Mouse (Mus musculus) activated CD4-positive, CD25-positive, alpha-beta regulatory T cell, adult 9 weeks (primary cell): ENCODE data around the gene Togaram1. TPM values are rescaled to one million over a fixed set of nuclear protein-coding genes. Genes with fewer than 3 reads are reported as not detected.

Experiments used
- polyA plus RNA-seq: library from polyadenylated mRNA; unstranded; fragments of 100-300 nt; shearing (Covaris generic); gene quantifications from one replicate; pipeline ENCODE4 v1.2.1, GENCODE M21; 2017

The Togaram1 gene
- 41.5 TPM for polyA plus RNA-seq

DNA sequence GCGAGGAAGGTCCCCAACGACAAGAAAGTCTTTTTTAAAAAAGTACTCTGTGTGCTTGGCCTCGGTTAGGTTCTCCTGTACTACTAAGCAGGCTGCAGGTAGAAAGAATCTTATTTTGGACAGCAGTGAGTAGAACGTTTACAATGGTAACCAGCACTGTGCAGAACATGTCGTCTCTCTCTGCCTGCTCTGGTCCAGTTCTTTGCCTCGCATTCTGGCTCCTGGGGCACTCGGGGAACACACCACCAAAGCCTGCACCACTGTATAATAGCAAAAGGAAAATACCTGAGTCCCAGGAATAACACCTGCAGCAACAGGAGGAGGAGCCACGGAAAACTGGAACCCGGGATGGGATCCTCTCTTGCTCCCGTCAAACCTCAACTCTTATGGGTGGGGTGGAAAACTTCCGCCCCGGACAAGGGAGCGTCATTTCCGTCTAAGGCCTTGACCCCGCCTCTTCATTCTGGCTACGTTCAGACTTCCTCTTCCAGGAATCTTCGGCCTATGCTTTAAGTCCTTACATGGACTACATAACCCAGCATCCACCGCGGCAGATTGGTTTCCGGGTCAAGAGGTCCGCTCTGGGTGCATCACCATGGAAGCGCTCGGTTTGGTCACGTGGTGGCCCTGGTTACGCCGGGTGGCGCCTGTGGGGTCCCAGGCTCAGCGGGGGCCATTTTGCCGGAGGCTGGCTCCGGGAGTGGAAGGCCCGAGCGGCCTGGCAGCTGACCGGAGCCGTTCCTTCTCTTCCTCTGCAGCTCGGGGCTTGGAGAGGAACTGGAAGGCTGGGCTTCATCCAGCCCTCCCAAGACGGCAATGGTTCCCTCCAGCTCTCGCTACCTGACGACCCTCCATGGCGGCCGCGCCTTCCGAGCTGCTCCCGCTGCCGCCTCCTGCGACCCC lies at the start of gene Togaram1, which contains the start of gene Klhl28:
Togaram1 (plus strand) TSS at position 681 of the 903 bp plus-strand sequence.
Klhl28 (minus strand) TSS at position 411 of the 903 bp plus-strand sequence.

DNA sequence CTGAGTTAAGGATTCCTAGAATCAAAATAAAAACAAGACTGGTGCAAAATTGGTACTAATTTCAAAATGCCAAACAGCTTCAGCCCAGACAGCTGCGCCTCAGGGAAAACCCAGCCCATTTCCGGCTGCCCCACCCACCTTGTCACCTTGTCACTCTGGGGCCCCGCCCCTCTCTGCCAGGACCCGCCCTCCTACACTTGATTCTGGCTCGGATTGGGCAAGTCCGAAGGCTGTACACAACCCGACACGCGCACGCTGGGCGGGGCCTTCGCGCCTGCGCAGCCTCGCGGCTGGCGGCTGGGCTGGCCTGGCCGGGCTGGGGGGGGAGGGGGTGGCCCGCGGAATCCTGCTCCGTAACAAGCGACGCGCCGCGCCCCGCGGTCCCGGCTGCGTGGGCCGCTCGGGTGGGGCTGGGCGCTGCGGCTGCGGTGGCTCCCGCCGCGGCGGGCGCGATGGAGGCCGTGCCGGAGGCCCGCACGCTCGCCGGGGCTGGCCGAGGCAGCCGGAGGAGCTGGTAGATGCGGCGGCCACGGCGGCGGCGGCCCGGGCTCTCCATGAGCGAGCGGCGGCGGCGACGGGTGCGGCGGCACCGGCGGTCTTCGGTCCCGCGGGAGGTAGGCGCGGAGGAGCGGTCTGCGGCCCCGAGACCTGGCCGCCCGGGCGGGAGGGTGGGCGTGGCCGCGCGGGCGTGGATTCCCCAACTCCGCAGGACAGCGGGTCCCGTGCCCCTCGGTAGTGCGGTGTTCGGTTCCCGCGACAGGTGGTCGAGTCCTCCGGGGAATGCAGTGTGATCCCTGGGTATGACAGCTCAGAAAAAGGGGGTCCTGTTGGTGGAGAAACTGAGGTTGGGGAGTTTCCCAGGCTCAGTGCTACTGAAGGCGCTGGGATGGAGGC lies 47.8 kb upstream of the Togaram1 start, which contains the start of gene Gm527:
Gm527 (plus strand) TSS at position 329 of the 894 bp plus-strand sequence.

DNA sequence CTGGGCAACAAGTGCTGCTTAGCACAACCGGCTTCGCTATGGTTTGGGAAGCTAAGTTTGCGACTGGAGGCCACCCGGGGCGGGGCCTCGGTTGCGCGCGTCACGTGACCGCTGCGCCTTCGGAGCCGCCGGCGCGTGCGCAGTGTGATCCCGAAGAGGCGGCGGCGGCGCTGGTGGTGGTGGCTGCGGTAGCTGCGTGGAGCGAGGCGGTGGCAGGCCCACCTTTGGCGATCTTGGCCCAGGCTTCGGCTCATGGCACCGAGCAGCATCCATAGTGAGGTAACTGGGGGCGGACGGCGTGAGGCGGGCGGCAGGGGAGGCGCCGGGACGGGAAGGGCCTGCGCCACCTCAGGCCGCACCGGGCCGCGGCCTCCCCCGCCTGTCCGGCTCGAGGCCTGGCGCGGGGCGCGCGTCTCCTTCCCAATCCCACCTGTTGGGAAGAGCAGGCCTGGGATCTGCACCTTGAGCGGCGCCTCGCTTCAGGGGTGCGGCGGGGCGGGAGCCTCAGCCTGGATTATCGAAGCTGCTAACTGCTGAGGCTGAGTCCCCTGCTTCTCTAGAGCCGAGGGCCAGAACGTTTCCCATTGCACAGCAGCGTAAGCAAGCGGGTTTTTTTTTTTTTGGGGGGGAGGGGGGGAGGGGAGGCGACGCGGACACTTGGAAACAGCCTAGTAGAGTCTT lies 70.7 kb downstream of the Togaram1 start, which contains the start of gene Prpf39:
Prpf39 (plus strand) TSS at position 144 of the 681 bp plus-strand sequence.

Other genes starting within 250 kb of the Togaram1 start
- gene Gm527, start 47.9 kb upstream of the Togaram1 start, polyA plus RNA-seq = 1.3 TPM
- 29.3 TPM for gene Klhl28, start 270 bp upstream of the Togaram1 start, polyA plus RNA-seq
- gene Prpf39, start 70.5 kb downstream of the Togaram1 start, polyA plus RNA-seq = 111 TPM
- gene Fkbp3, start 108.2 kb downstream of the Togaram1 start, polyA plus RNA-seq = 258 TPM
- gene Fancm, start 109.8 kb downstream of the Togaram1 start, polyA plus RNA-seq = 5.4 TPM
- 4.2 TPM for gene Mis18bp1, start 206.8 kb downstream of the Togaram1 start, polyA plus RNA-seq